Mouse (Mus musculus) liver, embryonic 14.5 days (tissue): ENCODE data around the gene Hand1. TPM values are rescaled to one million over a fixed set of nuclear protein-coding genes. Genes with fewer than 3 reads are reported as not detected.
A peak's percentile ranks its signal among the peaks of the same experiment; 100 is the strongest.

Experiments used
- ATAC-seq: fragments of 200-750 bp; cut with Nextera tagmentation; 2 replicates; pipeline ENCODE4 v1.8.0; 2017; ENCODE audit warnings: moderate number of reproducible peaks, mild to moderate bottlenecking, moderate library complexity; ENCODE audit not compliant: insufficient read depth
- DNase-seq, 3 experiments: peaks; one replicate each; pipeline ENCODE4 v3.0.0-alpha.2; 2012 to 2013; ENCODE audit warnings: low read depth in 3 of 3, low spot score in 3 of 3
- H3K27ac ChIP-seq: fragments of 300-500 bp; sonication (generic); 2 replicates; pipeline ENCODE4 v1.5.1; 2014; ENCODE audit warnings: moderate library complexity, mild to moderate bottlenecking, control low read depth, inconsistent platforms
- H3K27me3 ChIP-seq: fragments of 300-500 bp; sonication (generic); 2 replicates; pipeline ENCODE4 v1.6.1; 2014; ENCODE audit warnings: mild to moderate bottlenecking, low read length, moderate library complexity; ENCODE audit not compliant: control insufficient read depth, insufficient read depth
- H3K36me3 ChIP-seq: fragments of 300-500 bp; sonication (generic); replicated peaks from 2 replicates; pipeline ENCODE4 v1.6.1; 2014; ENCODE audit warnings: low read depth; ENCODE audit not compliant: control insufficient read depth, insufficient read depth
- H3K4me1 ChIP-seq, 2 experiments: fragments of 200-500 bp in 1 of 2; fragments of 300-500 bp in 1 of 2; sonication (generic) in 1 of 2; replicated peaks; 2 replicates each; pipeline ENCODE4 v1.6.1; 2012 to 2014; ENCODE audit warnings: antibody characterized with exemption in 1 of 2, inconsistent platforms in 1 of 2, low read length in 1 of 2; ENCODE audit not compliant: control insufficient read depth in 2 of 2, insufficient read depth in 2 of 2
- H3K4me2 ChIP-seq: fragments of 300-500 bp; sonication (generic); 2 replicates; pipeline ENCODE4 v1.6.1; 2014; ENCODE audit warnings: low read depth, mild to moderate bottlenecking, control low read depth, moderate library complexity
- H3K4me3 ChIP-seq, 2 experiments: fragments of 200-500 bp in 1 of 2; fragments of 300-500 bp in 1 of 2; sonication (generic) in 1 of 2; 2 replicates each; pipeline ENCODE4 v1.5.1; 2012 to 2014; ENCODE audit warnings: low read depth in 2 of 2, low read length in 2 of 2, mild to moderate bottlenecking in 2 of 2, control low read depth in 1 of 2, inconsistent platforms in 1 of 2, moderate library complexity in 1 of 2; ENCODE audit not compliant: insufficient read depth in 1 of 2
- H3K9ac ChIP-seq: fragments of 300-500 bp; sonication (generic); replicated peaks from 2 replicates; pipeline ENCODE4 v1.6.1; 2014; ENCODE audit warnings: mild to moderate bottlenecking, control low read depth, moderate library complexity
- H3K9me3 ChIP-seq: fragments of 300-500 bp; sonication (generic); 2 replicates; pipeline ENCODE4 v1.6.1; 2016; ENCODE audit warnings: low read length, mixed read lengths; ENCODE audit not compliant: control insufficient read depth
- CTCF ChIP-seq: IDR thresholded peaks from 2 replicates; pipeline ENCODE4 v1.5.1; 2016; ENCODE audit warnings: antibody characterized with exemption, low read depth, control low read depth
- EP300 ChIP-seq: IDR thresholded peaks from 2 replicates; pipeline ENCODE4 v1.6.1; 2016; ENCODE audit warnings: antibody characterized with exemption, low read depth
- whole genome bisulfite sequencing: fragments of 180-500 bp; shearing (Covaris S2); extraction: QIAGEN DNeasy Blood & Tissue Kit; methylation state at CpG from one replicate; pipeline ENCODE4 v1.1.7; 2014; ENCODE audit not compliant: insufficient replicate concordance; 5-methylcytosine and 5-hydroxymethylcytosine counted together
- polyA plus RNA-seq, 2 experiments: library from polyadenylated mRNA; depleted of rRNA in 1 of 2; stranded (reverse) in 1 of 2; unstranded in 1 of 2; fragments of >200 nt; fragmentation: Nextera tagmentation in 1 of 2; extraction: Ambion mirVana in 1 of 2; gene quantifications; 2 replicates each; pipeline versions ENCODE4 v1.2.1 to v1.2.3; 2012 to 2014

Hand1 gene
- polyA plus RNA-seq, 2 experiments = 0.18 to 0.19 TPM

DNA sequence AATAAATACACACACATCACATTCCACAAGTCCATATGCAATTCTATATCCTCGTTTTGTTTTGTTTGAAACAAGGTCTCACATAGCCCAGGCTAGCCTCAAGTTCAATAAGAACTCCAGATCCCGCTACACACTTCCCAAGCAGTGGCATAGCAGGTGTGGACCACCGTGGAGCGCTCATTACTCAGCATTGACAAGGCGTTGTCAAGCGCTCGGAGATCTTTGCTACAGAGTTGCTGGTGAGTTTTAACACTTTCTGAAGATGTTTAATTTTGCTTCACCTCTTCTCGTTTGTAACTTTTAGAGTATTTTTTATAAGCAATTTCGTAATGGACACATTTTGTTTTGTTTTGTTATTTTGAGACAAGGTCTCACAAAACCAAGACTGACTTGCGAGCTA is 33.2 kb downstream of the Hand1 start:
- H3K9ac ChIP-seq = no peak overlapping the region
- TF ChIP-seq CTCF = no peak
- no peak for TF ChIP-seq EP300
- no peak overlapping the region for H3K4me3 ChIP-seq
- no peak for ATAC-seq
- H3K27me3 ChIP-seq = peaks cover 17% of the 10 kb centered on the region
- no peaks in the 10 kb centered on the region for H3K36me3 ChIP-seq
- H3K9me3 ChIP-seq = no peaks in the 10 kb centered on the region
- no peak overlapping the region for H3K4me2 ChIP-seq
- DNase-seq = no peak
- H3K27ac ChIP-seq = no peak overlapping the region
- WGBS = 73% methylated on average over 10 of the region's 10 CpGs
- H3K4me1 ChIP-seq = peaks cover 11 to 14% of the 10 kb centered on the region in 2 experiments; a peak in 3 of 4 replicates

- Histone ChIP-seq H3K4me1 (peaks cover 11 to 12% of the 10 kb centered on the region in 2 experiments; a peak in 3 of 4 replicates), H3K9ac (no peak overlapping the region), H3K27ac (no peak overlapping the region), H3K9me3 (no peaks in the 10 kb centered on the region), H3K4me2 (no peak overlapping the region), H3K36me3 (no peaks in the 10 kb centered on the region), H3K27me3 (peaks cover 10% of the 10 kb centered on the region), H3K4me3 (no peak overlapping the region)
- DNase-seq (no peak), ATAC-seq (no peak)
- 64% methylated on average over 9 of the region's 9 CpGs for WGBS
- no peak for TF ChIP-seq EP300
- TF ChIP-seq CTCF = no peak
Measured at GRCm38 (mm10) chr11:57797828-57798227, 34.8 kb downstream of the Hand1 start.

DNA sequence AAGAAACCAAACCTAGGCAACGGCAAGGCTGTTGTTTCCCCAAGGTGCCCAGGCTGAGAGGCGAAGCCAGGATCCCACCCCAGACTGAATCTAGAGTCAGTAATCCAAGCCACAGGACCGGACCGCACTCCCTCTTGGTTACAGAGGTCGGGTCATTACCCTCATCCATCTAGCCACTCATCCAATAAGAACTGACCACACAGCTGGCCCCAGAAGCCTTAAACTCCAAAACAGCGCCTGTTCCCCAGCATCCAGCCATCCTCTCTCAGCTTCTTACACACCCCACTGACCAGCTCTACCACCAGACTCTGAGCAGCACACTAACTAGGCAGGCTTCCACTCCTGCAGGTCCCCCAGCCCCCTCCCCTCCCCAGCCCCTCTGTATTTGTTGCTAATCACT is 37.5 kb downstream of the Hand1 start:
- Histone ChIP-seq H3K4me3 (no peak overlapping the region), H3K27me3 (no peaks in the 10 kb centered on the region), H3K9me3 (no peaks in the 10 kb centered on the region), H3K4me1 (peaks cover 0 to under 1% of the 10 kb centered on the region in 2 experiments; a peak in 2 of 4 replicates), H3K4me2 (no peak overlapping the region), H3K9ac (no peak overlapping the region), H3K36me3 (no peaks in the 10 kb centered on the region), H3K27ac (no peak overlapping the region)
- 62% methylated on average over 6 of the region's 6 CpGs for WGBS
- DNase-seq (no peak), ATAC-seq (no peak)
- no peak for TF ChIP-seq EP300
- TF ChIP-seq CTCF = no peak

DNA sequence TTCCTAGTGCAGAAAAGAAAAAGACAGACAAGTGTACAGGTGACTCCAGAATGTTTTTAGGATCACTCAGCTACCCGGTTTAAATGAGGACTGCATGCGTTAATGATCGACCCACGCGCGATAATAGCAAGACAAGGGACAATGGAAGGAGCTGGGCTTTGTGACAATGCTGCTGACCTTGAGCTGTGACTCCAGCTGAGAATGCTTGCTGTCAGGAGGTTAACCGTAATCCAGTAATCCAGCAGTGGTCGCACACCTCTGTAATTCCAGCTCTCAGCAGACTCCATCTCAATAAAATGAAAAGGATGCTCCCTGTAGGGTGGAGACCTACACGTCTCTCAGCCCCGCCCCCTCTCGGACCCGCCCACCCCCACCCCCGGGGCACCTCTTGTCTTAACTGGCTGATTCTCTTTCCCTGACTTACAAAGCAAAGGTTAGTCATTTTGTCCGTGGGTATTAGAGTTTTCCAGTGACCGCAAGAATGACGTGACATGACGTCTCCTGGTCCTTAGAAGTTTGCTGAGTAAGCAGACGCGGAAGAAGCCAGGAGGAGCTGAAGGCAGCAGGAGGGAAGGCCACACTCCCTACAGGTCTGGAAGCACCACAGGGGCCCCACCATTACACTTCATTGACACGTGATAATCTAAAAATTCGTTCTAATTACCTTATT is 41.6 kb downstream of the Hand1 start:
- no peak for TF ChIP-seq EP300
- TF ChIP-seq CTCF = no peak
- DNase-seq = no peak
- Histone ChIP-seq H3K27ac (no peak overlapping the region), H3K9ac (no peak overlapping the region), H3K4me2 (0 out of 2 replicates have a peak overlapping the region, but pooled peaks have one; percentile 24), H3K36me3 (no peaks in the 10 kb centered on the region), H3K4me3 (no peak overlapping the region), H3K9me3 (no peaks in the 10 kb centered on the region), H3K4me1 (no peaks in the 10 kb centered on the region), H3K27me3 (no peaks in the 10 kb centered on the region)
- WGBS = 28% methylated on average over 21 of the region's 21 CpGs
- ATAC-seq = no peak

DNA sequence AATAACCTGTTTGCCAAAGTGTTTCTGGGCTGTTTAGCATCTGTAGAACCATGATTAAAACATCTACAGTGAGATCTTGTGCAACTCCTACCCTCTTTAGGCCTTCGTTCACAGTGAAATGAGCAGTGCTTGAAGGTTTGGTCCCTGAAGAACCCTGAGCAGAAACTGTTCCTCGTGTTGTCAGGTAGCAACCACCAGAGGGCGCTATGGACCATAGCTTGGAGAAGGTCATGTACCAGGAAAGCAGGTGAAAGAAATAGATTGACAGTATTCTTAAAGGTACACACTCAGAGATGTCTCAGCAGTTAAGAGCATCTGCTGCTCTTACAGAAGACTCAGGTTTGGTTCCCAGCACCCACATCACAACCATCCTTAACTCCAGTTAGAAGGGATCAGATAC is 44.7 kb downstream of the Hand1 start:
- no peak for TF ChIP-seq EP300
- peak; percentile 91 for TF ChIP-seq CTCF
- H3K4me3 ChIP-seq = no peak overlapping the region
- no peak overlapping the region for H3K27ac ChIP-seq
- no peaks in the 10 kb centered on the region for H3K9me3 ChIP-seq
- H3K4me2 ChIP-seq = no peak overlapping the region
- no peak overlapping the region for H3K9ac ChIP-seq
- WGBS = 20% methylated on average over 3 of the region's 3 CpGs
- no peaks in the 10 kb centered on the region for H3K36me3 ChIP-seq
- DNase-seq (peak in 2 of 3 experiments; percentile 42 to 59), ATAC-seq (no peak)
- no peaks in the 10 kb centered on the region for H3K4me1 ChIP-seq
- H3K27me3 ChIP-seq = no peaks in the 10 kb centered on the region
